Mouse (Mus musculus): ENCODE measurements around the gene Bex2. TPM values are rescaled to one million over a fixed set of nuclear protein-coding genes. Genes with fewer than 3 reads are reported as not detected.
"Not testable (repeated sequence)": the region's sequence is repeated elsewhere in the genome, so short reads cannot be mapped to it uniquely, and the experiment has no call there.

Bex2 gene
- total RNA-seq, 2 experiments from 2014 or later: 365 to 379 TPM

DNA sequence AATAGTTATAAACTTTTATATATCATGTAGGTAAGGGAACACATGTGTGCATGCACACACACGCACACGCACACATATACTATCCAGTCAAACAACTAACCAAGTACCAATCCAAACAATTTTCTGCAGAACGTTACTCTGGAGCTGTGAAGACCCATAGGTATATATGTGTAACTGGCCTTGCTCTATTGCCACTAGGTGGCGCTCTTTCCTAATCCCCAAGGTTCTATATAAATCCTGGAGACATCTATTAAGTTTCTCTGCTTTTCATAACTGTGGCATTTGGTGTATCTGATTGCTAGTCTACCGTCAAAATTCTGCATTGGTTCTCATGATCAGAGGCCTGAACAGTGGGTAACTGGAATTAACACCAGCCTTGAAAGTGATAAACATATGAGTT, 20.5 kb downstream of the Bex2 start:
- DNase-seq (ENCODE audit: low spot score in 2 of 2): peak; percentile 53 to 70
- Histone ChIP-seq H3K27ac (no peak overlapping the region), H3K4me3 (no peak overlapping the region)
- TF ChIP-seq CTCF (conservative IDR thresholded peaks at IDR 0.05): peak; percentile 90

DNA sequence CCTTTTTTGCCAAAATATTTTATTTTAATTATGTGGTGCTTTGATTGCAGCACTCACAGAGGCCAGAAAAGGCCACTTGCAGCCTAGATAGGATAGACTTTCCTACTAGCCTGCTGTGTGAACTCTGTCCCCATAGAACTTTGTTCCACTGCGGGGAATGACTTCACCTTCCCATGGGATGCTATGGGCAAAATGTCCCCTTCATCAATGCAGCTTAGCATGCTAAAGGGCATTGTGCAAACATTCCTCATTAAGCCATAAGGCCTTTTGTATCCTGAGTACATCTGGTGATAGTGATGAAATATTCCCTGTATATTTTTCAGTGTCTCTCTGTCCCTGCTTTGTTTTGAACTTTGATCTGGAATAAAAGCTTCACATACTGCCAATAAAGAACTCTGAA, 24.3 kb downstream of the Bex2 start:
- no peak for TF ChIP-seq CTCF (conservative IDR thresholded peaks at IDR 0.05)
- Histone ChIP-seq H3K27ac (no peak overlapping the region), H3K4me3 (no peak overlapping the region)
- no peak for DNase-seq (ENCODE audit: low spot score in 2 of 2)

DNA sequence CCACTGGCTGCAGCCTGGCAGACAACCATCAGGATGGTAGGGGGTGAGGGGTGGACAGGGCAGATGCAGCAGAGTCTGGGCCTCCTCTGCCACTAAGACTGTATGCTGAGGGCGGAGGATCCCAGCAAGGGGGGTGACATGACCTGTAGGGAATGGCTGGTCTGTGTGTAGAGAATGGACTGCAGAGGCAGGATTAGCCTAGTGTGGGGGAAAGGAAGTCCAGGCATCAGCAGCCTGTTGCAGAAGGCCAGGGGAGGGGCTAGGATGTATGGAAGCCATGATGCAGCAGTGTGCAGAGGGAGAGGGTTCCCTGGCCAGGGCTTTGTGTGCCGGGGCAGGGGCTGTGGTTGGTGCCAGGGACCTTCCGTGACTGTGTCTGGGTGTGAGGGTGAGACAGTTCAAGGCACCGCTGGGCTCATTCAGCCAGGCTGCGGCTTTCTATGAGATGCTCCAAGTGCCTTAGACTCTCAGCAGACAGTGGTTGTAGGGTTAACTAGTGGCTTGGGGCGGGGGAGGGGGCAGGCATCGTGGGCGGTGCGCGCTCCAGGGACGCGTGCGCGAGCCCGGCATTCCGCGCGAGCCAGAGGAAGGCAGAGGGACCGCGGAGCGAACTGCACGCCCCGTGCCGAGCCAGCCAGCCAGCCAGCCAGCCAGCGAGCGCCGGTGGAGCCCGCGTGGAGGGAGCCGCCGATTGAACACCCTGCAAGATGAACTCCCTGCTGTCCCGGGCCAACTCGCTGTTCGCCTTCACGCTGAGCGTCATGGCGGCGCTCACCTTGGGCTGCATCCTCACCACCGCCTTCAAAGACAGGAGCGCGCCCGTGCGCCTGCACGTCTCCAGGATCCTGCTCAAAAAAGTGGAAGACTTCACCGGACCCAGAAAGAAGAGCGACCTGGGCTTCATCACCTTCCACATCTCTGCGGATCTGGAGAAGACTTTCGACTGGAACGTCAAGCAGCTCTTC, 35.0 kb downstream of the Bex2 start, which contains the start of gene Arxes1:
Gene Arxes1 (plus strand): TSS at position 569 of the 965 bp plus-strand sequence.
- peak within 1 kb of the TSS; percentile 40 for H3K4me3 ChIP-seq
- not testable (repeated sequence) for H3K27ac ChIP-seq
- peak; percentile 17 to 30 for DNase-seq (ENCODE audit: low spot score in 2 of 2)

DNA sequence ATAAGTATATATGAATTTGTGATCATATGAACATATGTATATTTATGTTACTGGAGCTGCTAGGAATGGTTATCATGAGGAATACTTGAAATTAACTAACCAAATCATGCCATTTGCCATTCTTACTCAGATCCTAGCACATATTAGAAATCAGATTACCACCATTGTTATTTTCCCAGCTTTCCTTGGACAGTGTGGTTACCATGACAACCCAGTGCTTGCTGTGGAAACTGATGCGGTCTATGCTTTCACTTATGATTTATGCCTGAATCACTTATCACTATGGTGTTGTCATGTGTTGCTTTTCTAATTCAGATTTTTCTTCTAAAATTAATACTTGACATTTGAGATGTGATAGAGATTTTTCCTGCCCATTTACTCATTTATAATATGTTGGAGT, 37.7 kb downstream of the Bex2 start:
- no peak for TF ChIP-seq CTCF (conservative IDR thresholded peaks at IDR 0.05)
- H3K27ac ChIP-seq: no peak overlapping the region
- no peak overlapping the region for H3K4me3 ChIP-seq
- DNase-seq (ENCODE audit: low spot score in 2 of 2): no peak

Other genes with a start within 250 kb of the Bex2 start
- gene Gprasp2, start 229.2 kb downstream of the Bex2 start, total RNA-seq (2021): 100 to 1,000 TPM; 163 to 214 TPM
- 10 to 100 TPM; 60.7 to 62.9 TPM for gene Arxes2, start 74.4 kb downstream of the Bex2 start, total RNA-seq (2021)
- 10 to 100 TPM; 32.6 to 34.4 TPM for gene Arxes1, start 34.9 kb downstream of the Bex2 start, total RNA-seq (2021)
- under 1 TPM in 1 of 2 experiments, not detected in 1; 0.12 TPM for gene Nxf3, start 17.0 kb upstream of the Bex2 start, total RNA-seq (2021)
- gene Bex4, start 70.8 kb upstream of the Bex2 start, total RNA-seq (2021): 10 to 100 TPM; 18.5 to 22.0 TPM
- gene Tceal8, start 104.1 kb upstream of the Bex2 start, total RNA-seq (2021): 10 to 100 TPM; 33.2 to 40.7 TPM
- 100 to 1,000 TPM; 105 to 150 TPM for gene Tceal5, start 135.6 kb upstream of the Bex2 start, total RNA-seq (2021)
- gene Tceal7, start 146.5 kb upstream of the Bex2 start, total RNA-seq (2021): 1 to 10 TPM; 2.1 to 2.4 TPM
- 10 to 100 TPM; 75.0 to 76.6 TPM for gene Bex1, start 147.3 kb upstream of the Bex2 start, total RNA-seq (2021)
- gene Tceal9, start 176.8 kb upstream of the Bex2 start, total RNA-seq (2021): 10 to 100 TPM; 89.7 to 92.3 TPM
- gene Bex3, start 202.0 kb upstream of the Bex2 start, total RNA-seq (2021): 100 to 1,000 TPM; 301 to 311 TPM